Mouse (Mus musculus) ES-E14 (cell line): ENCODE measurements around the gene Pnkd.

Source experiments
- MAFK ChIP-seq: IDR thresholded peaks from 2 replicates; pipeline ENCODE4 v1.6.1; 2014; ENCODE audit warnings: mild to moderate bottlenecking, low read depth, low read length, inconsistent platforms; ENCODE audit not compliant: insufficient read depth
- ZNF384 ChIP-seq: IDR thresholded peaks from 2 replicates; pipeline ENCODE4 v1.6.1; 2012; ENCODE audit warnings: low read depth, low read length, inconsistent platforms

DNA sequence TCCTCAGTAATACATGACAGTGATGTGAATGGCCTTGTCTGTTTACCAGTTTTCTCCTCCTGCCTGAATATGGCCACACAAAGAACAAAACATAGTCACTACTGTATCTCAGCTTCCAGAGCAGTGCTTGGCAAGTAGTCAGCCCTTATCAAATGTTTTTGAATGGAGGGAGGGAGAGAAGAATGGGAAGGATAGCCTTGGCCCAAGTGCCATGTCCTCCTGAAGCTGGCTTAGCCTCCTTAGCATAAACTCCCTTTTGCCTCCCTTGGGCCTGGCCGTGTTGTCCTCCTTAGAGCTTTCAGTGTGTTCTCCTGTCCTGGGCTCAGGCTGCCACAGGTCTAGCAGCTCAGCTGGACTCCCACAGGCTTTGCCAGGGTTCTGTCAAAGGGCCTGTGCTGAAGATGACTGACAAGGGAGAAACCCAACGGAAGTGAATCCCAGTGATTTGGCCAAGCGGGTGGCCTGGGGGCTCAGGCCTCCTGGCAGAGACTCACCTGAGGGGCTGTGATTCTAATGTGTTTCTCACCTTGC, 52.6 kb downstream of the Pnkd start:
- TF ChIP-seq ZNF384 (no peak), MAFK (no peak)
